Mouse (Mus musculus): ENCODE measurements around the gene Syp. TPM values are rescaled to one million over a fixed set of nuclear protein-coding genes. Genes with fewer than 3 reads are reported as not detected.
A peak's percentile ranks its signal among the peaks of the same experiment; 100 is the strongest.

Gene Syp
- polyA plus RNA-seq, 1 experiment from 2014 or later: 12.0 TPM

- no peaks in the 10 kb centered on the region for H3K36me3 ChIP-seq
- H3K27me3 ChIP-seq (ENCODE audit: low read depth, poor library complexity, severe bottlenecking): no peaks in the 10 kb centered on the region
- no peak overlapping the region for H3K4me3 ChIP-seq
- WGBS: 67% methylated on average over 3 of the region's 3 CpGs
- no peak for DNase-seq (ENCODE audit: low spot score)
- no peaks in the 10 kb centered on the region for H3K9me3 ChIP-seq (replicated peaks)
- no peaks in the 10 kb centered on the region for H3K4me1 ChIP-seq
- H3K27ac ChIP-seq (replicated peaks): no peak overlapping the region
These were observed 52.2 kb downstream of the Syp start for GRCm38 (mm10) chrX:7690486-7690885.

- Histone ChIP-seq H3K27ac (replicated peaks) (no peak overlapping the region), H3K27me3 (ENCODE audit: low read depth, poor library complexity, severe bottlenecking) (no peaks in the 10 kb centered on the region), H3K4me1 (no peaks in the 10 kb centered on the region), H3K4me3 (no peak overlapping the region), H3K9me3 (replicated peaks) (no peaks in the 10 kb centered on the region), H3K36me3 (no peaks in the 10 kb centered on the region)
- DNase-seq (ENCODE audit: low spot score): no peak
- 51% methylated on average over 4 of the region's 4 CpGs for WGBS
These were observed 54.6 kb downstream of the Syp start for GRCm38 (mm10) chrX:7692862-7693261.

- 46% methylated on average over 6 of the region's 6 CpGs for WGBS
- no peaks in the 10 kb centered on the region for H3K27me3 ChIP-seq (ENCODE audit: low read depth, poor library complexity, severe bottlenecking)
These were observed 58.2 kb downstream of the Syp start for GRCm38 (mm10) chrX:7696520-7696919.

GRCm38 (mm10) chrX:7696954-7697381 is 58.7 kb downstream of the Syp start, which contains the start of gene Gpkow:
Gpkow (plus strand) TSS chrX:7697131.
- Histone ChIP-seq H3K4me3 (peak within 1 kb of the TSS; percentile 64), H3K4me1 (peaks cover 5% of the 10 kb centered on the region), H3K27me3 (ENCODE audit: low read depth, poor library complexity, severe bottlenecking) (no peaks in the 10 kb centered on the region), H3K27ac (replicated peaks) (peak within 1 kb of the TSS; percentile 76), H3K9me3 (replicated peaks) (no peaks in the 10 kb centered on the region), H3K36me3 (peaks cover 33% of the 10 kb centered on the region)
- WGBS: 16% methylated on average over 33 of the region's 33 CpGs
- DNase-seq (ENCODE audit: low spot score): peak; percentile 79

More at GRCm38 (mm10) chrX:7696520-7696919, 58.2 kb downstream of the Syp start:
- H3K36me3 ChIP-seq: peaks cover 29% of the 10 kb centered on the region
- H3K4me1 ChIP-seq: peaks cover 5% of the 10 kb centered on the region
- H3K27ac ChIP-seq (replicated peaks): no peak overlapping the region
- DNase-seq (ENCODE audit: low spot score): no peak
- H3K9me3 ChIP-seq (replicated peaks): no peaks in the 10 kb centered on the region
- H3K4me3 ChIP-seq: peak overlapping the region; percentile 64

Other genes with a start within 250 kb of the Syp start
- 0.21 and 0.51 TPM in 2 replicates for gene Foxp3, start 64.8 kb upstream of the Syp start, polyA plus RNA-seq (2016; fragmentation: Nextera tagmentation; extraction: Ambion mirVana)
- gene Ppp1r3f, start 64.2 kb upstream of the Syp start, polyA plus RNA-seq (2016; fragmentation: Nextera tagmentation; extraction: Ambion mirVana): 2.1 and 2.8 TPM in 2 replicates
- 34.3 and 36.4 TPM in 2 replicates for gene Ccdc22, start 33.0 kb upstream of the Syp start, polyA plus RNA-seq (2016; fragmentation: Nextera tagmentation; extraction: Ambion mirVana)
- not detected in 2 replicates for gene Cacna1f, start 31.4 kb upstream of the Syp start, polyA plus RNA-seq (2016; fragmentation: Nextera tagmentation; extraction: Ambion mirVana)
- 2.8 and 3.4 TPM in 2 replicates for gene Prickle3, start 18.8 kb downstream of the Syp start, polyA plus RNA-seq (2016; fragmentation: Nextera tagmentation; extraction: Ambion mirVana)
- 41.4 and 42.9 TPM in 2 replicates for gene Plp2, start 32.9 kb downstream of the Syp start, polyA plus RNA-seq (2016; fragmentation: Nextera tagmentation; extraction: Ambion mirVana)
- gene Magix, start 42.8 kb downstream of the Syp start, polyA plus RNA-seq (2016; fragmentation: Nextera tagmentation; extraction: Ambion mirVana): 0.10 TPM in 1 of 2 replicates, not detected in the other
- gene Gpkow, start 58.7 kb downstream of the Syp start, polyA plus RNA-seq (2016; fragmentation: Nextera tagmentation; extraction: Ambion mirVana): 40.2 and 44.5 TPM in 2 replicates
- gene Wdr45, start 75.9 kb downstream of the Syp start, polyA plus RNA-seq (2016; fragmentation: Nextera tagmentation; extraction: Ambion mirVana): 16.7 and 23.2 TPM in 2 replicates
- gene Gm45208, start 83.8 kb downstream of the Syp start, polyA plus RNA-seq (2016; fragmentation: Nextera tagmentation; extraction: Ambion mirVana): 0.36 and 0.50 TPM in 2 replicates
- gene Praf2, start 90.0 kb downstream of the Syp start, polyA plus RNA-seq (2016; fragmentation: Nextera tagmentation; extraction: Ambion mirVana): 85.9 and 90.5 TPM in 2 replicates
- gene Ccdc120, start 112.4 kb downstream of the Syp start, polyA plus RNA-seq (2016; fragmentation: Nextera tagmentation; extraction: Ambion mirVana): 17.0 and 17.6 TPM in 2 replicates
- 27.9 and 35.8 TPM in 2 replicates for gene Tfe3, start 124.1 kb downstream of the Syp start, polyA plus RNA-seq (2016; fragmentation: Nextera tagmentation; extraction: Ambion mirVana)
- gene Gripap1, start 151.3 kb downstream of the Syp start, polyA plus RNA-seq (2016; fragmentation: Nextera tagmentation; extraction: Ambion mirVana): 47.3 and 58.8 TPM in 2 replicates
- gene Kcnd1, start 183.8 kb downstream of the Syp start, polyA plus RNA-seq (2016; fragmentation: Nextera tagmentation; extraction: Ambion mirVana): 0.59 and 1.1 TPM in 2 replicates
- 40.7 and 45.1 TPM in 2 replicates for gene Otud5, start 202.9 kb downstream of the Syp start, polyA plus RNA-seq (2016; fragmentation: Nextera tagmentation; extraction: Ambion mirVana)
- 14.0 and 16.5 TPM in 2 replicates for gene Pim2, start 239.8 kb downstream of the Syp start, polyA plus RNA-seq (2016; fragmentation: Nextera tagmentation; extraction: Ambion mirVana)
- 28.3 and 31.4 TPM in 2 replicates for gene Slc35a2, start 245.6 kb downstream of the Syp start, polyA plus RNA-seq (2016; fragmentation: Nextera tagmentation; extraction: Ambion mirVana)

All from midbrain, embryonic 10.5 days (tissue).